Mouse (Mus musculus): ENCODE data around the gene Frrs1.

The Frrs1 gene

GRCm38 (mm10) chr3:116848936-116849335 lies 10.3 kb upstream of the Frrs1 start:
- DNase-seq: no peak

- no peak for DNase-seq
Measured at GRCm38 (mm10) chr3:116850376-116850775, 8.9 kb upstream of the Frrs1 start.

GRCm38 (mm10) chr3:116852421-116852820 lies 6.8 kb upstream of the Frrs1 start:
- no peak for DNase-seq

- DNase-seq: no peak
Measured at GRCm38 (mm10) chr3:116857611-116858010, 1.7 kb upstream of the Frrs1 start.

GRCm38 (mm10) chr3:116859752-116860151 lies 488 bp downstream of the Frrs1 start:
- no peak for DNase-seq

GRCm38 (mm10) chr3:116860333-116861222 lies 1.3 kb downstream of the Frrs1 start:
- no peak for DNase-seq

- peak; percentile 14 for DNase-seq
Measured at GRCm38 (mm10) chr3:116861223-116861539, 1.9 kb downstream of the Frrs1 start.

- peak; percentile 83 for DNase-seq
Measured at GRCm38 (mm10) chr3:116861540-116862067, 2.3 kb downstream of the Frrs1 start.

- no peak for DNase-seq
Measured at GRCm38 (mm10) chr3:116862621-116863020, 3.4 kb downstream of the Frrs1 start.

- no peak for DNase-seq
Measured at GRCm38 (mm10) chr3:116864421-116864820, 5.2 kb downstream of the Frrs1 start.

GRCm38 (mm10) chr3:116865199-116865636 lies 6.0 kb downstream of the Frrs1 start:
- DNase-seq: peak; percentile 15

GRCm38 (mm10) chr3:116870372-116870771 lies 11.1 kb downstream of the Frrs1 start:
- no peak for DNase-seq

- no peak for DNase-seq
Measured at GRCm38 (mm10) chr3:116882221-116882960, 23.1 kb downstream of the Frrs1 start.

GRCm38 (mm10) chr3:116884941-116885340 lies 25.7 kb downstream of the Frrs1 start:
- no peak for DNase-seq

- no peak for DNase-seq
Measured at GRCm38 (mm10) chr3:116889358-116889757, 30.1 kb downstream of the Frrs1 start.

- DNase-seq: no peak
Measured at GRCm38 (mm10) chr3:116890576-116890975, 31.3 kb downstream of the Frrs1 start.

GRCm38 (mm10) chr3:116891436-116892205 lies 32.4 kb downstream of the Frrs1 start:
- no peak for DNase-seq

GRCm38 (mm10) chr3:116892206-116892563 lies 32.9 kb downstream of the Frrs1 start:
- DNase-seq: no peak

- DNase-seq: no peak
Measured at GRCm38 (mm10) chr3:116892872-116893271, 33.6 kb downstream of the Frrs1 start.

- peak; percentile 75 for DNase-seq
Measured at GRCm38 (mm10) chr3:116904158-116904557, 44.9 kb downstream of the Frrs1 start.

- no peak for DNase-seq
Measured at GRCm38 (mm10) chr3:116905898-116906297, 46.6 kb downstream of the Frrs1 start.

- no peak for DNase-seq
Measured at GRCm38 (mm10) chr3:116906596-116906995, 47.3 kb downstream of the Frrs1 start.

- no peak for DNase-seq
Measured at GRCm38 (mm10) chr3:116914374-116914773, 55.1 kb downstream of the Frrs1 start.

All from embryo, embryonic 11 days (tissue).